Mouse (Mus musculus) heart, embryonic 12.5 days (tissue): Measurements from ENCODE around the gene Pglyrp1. TPM values are rescaled to one million over a fixed set of nuclear protein-coding genes. Genes with fewer than 3 reads are reported as not detected.
A peak's percentile ranks its signal among the peaks of the same experiment; 100 is the strongest.
"Not testable (repeated sequence)": the region's sequence is repeated elsewhere in the genome, so short reads cannot be mapped to it uniquely, and the experiment has no call there.

Source experiments
- ATAC-seq: fragments of 200-750 bp; cut with Nextera tagmentation; 2 replicates; pipeline ENCODE4 v1.8.0; 2017; ENCODE audit warnings: moderate TSS enrichment, moderate library complexity; ENCODE audit not compliant: insufficient number of reproducible peaks, low FRiP score
- H3K27ac ChIP-seq: fragments of 300-500 bp; sonication (generic); 2 replicates; pipeline ENCODE4 v1.5.1; 2016; ENCODE audit warnings: mild to moderate bottlenecking, moderate library complexity; ENCODE audit not compliant: poor library complexity, severe bottlenecking
- H3K27me3 ChIP-seq: fragments of 300-500 bp; sonication (generic); replicated peaks from 2 replicates; pipeline ENCODE4 v1.6.1; 2016; ENCODE audit warnings: mild to moderate bottlenecking, moderate library complexity
- H3K36me3 ChIP-seq: fragments of 300-500 bp; sonication (generic); 2 replicates; pipeline ENCODE4 v1.6.1; 2016; ENCODE audit warnings: mild to moderate bottlenecking, moderate library complexity
- H3K4me1 ChIP-seq: fragments of 300-500 bp; sonication (generic); replicated peaks from 2 replicates; pipeline ENCODE4 v1.6.1; 2016; ENCODE audit warnings: mild to moderate bottlenecking
- H3K4me2 ChIP-seq: fragments of 300-500 bp; sonication (generic); 2 replicates; pipeline ENCODE4 v1.6.1; 2016; ENCODE audit warnings: mild to moderate bottlenecking, moderate library complexity
- H3K4me3 ChIP-seq: fragments of 300-500 bp; sonication (generic); 2 replicates; pipeline ENCODE4 v1.5.1; 2016; ENCODE audit warnings: mild to moderate bottlenecking
- H3K9ac ChIP-seq: fragments of 300-500 bp; sonication (generic); 2 replicates; pipeline ENCODE4 v1.6.1; 2016; ENCODE audit warnings: mild to moderate bottlenecking, moderate library complexity
- H3K9me3 ChIP-seq: fragments of 300-500 bp; sonication (generic); replicated peaks from 2 replicates; pipeline ENCODE4 v1.6.1; 2016; ENCODE audit warnings: mild to moderate bottlenecking, moderate library complexity
- WGBS: fragments of 180-500 bp; shearing (Covaris S2); methylation state at CpG from one replicate; pipeline ENCODE4 v1.1.7; 2016; 5-methylcytosine and 5-hydroxymethylcytosine counted together
- polyA plus RNA-seq: library from polyadenylated mRNA; unstranded; fragments of >200 nt; fragmentation: Nextera tagmentation; extraction: Ambion mirVana; gene quantifications from 2 replicates; pipeline ENCODE4 v1.2.1, GENCODE M21; 2016

The Pglyrp1 gene
- polyA plus RNA-seq, result 0.83 and 0.96 TPM in 2 replicates

- not testable (repeated sequence) for H3K4me1 ChIP-seq, H3K36me3 ChIP-seq, H3K4me3 ChIP-seq, H3K9ac ChIP-seq, ATAC-seq, H3K27me3 ChIP-seq, H3K27ac ChIP-seq, H3K4me2 ChIP-seq
- 83% methylated on average over 2 of the region's 8 CpGs for WGBS
- peaks cover 12% of the 10 kb centered on the region for H3K9me3 ChIP-seq
Measured at GRCm38 (mm10) chr7:18871031-18871430, at the start of gene Pglyrp1. Pglyrp1 (plus strand) TSS chr7:18871331.

GRCm38 (mm10) chr7:18821507-18821906 is 49.6 kb upstream of the Pglyrp1 start, which contains the start of gene Psg17:
Psg17 (minus strand) TSS chr7:18821607.
- Histone ChIP-seq H3K4me2 (no peak within 1 kb of the TSS), H3K9ac (no peak within 1 kb of the TSS), H3K9me3 (no peaks in the 10 kb centered on the region), H3K27me3 (no peaks in the 10 kb centered on the region), H3K36me3 (no peaks in the 10 kb centered on the region), H3K4me1 (no peaks in the 10 kb centered on the region), H3K27ac (no peak within 1 kb of the TSS), H3K4me3 (no peak within 1 kb of the TSS)
- 59% methylated on average over 3 of the region's 3 CpGs for WGBS
- ATAC-seq, result no peak

- Histone ChIP-seq H3K4me3 (no peak overlapping the region), H3K4me1 (no peaks in the 10 kb centered on the region), H3K27ac (no peak overlapping the region), H3K36me3 (no peaks in the 10 kb centered on the region), H3K27me3 (0 out of 2 replicates have a peak, but pooled peaks cover 8% of the 10 kb centered on the region), H3K9ac (no peak overlapping the region), H3K4me2 (peak overlapping the region; percentile 14; the same call in 1 of the 2 replicates), H3K9me3 (no peaks in the 10 kb centered on the region)
- no peak; the same call in 1 of the 2 replicates for ATAC-seq
- 59% methylated on average over 26 of the region's 26 CpGs for WGBS
Measured at GRCm38 (mm10) chr7:18827792-18828546, 43.2 kb upstream of the Pglyrp1 start.

- Histone ChIP-seq H3K27ac (no peak overlapping the region), H3K4me1 (no peaks in the 10 kb centered on the region), H3K4me2 (no peak overlapping the region), H3K9ac (no peak overlapping the region), H3K36me3 (no peaks in the 10 kb centered on the region), H3K9me3 (no peaks in the 10 kb centered on the region; the same call in 1 of the 2 replicates), H3K4me3 (no peak overlapping the region), H3K27me3 (0 out of 2 replicates have a peak, but pooled peaks cover 8% of the 10 kb centered on the region)
- WGBS, result 49% methylated on average over 9 of the region's 9 CpGs
- no peak for ATAC-seq
Measured at GRCm38 (mm10) chr7:18828592-18828991, 42.5 kb upstream of the Pglyrp1 start.

- 88% methylated on average over 7 of the region's 7 CpGs for WGBS
- 0 out of 2 replicates have a peak, but pooled peaks cover 8% of the 10 kb centered on the region for H3K27me3 ChIP-seq
- H3K9me3 ChIP-seq, result no peaks in the 10 kb centered on the region; the same call in 1 of the 2 replicates
- no peak for ATAC-seq
- H3K4me2 ChIP-seq, result no peak overlapping the region
- H3K4me1 ChIP-seq, result no peaks in the 10 kb centered on the region
- H3K4me3 ChIP-seq, result no peak overlapping the region
- no peak overlapping the region for H3K9ac ChIP-seq
- H3K27ac ChIP-seq, result no peak overlapping the region
- H3K36me3 ChIP-seq, result no peaks in the 10 kb centered on the region
Measured at GRCm38 (mm10) chr7:18829545-18829944, 41.6 kb upstream of the Pglyrp1 start.

- Histone ChIP-seq H3K9ac (no peak overlapping the region), H3K36me3 (no peaks in the 10 kb centered on the region), H3K4me1 (no peaks in the 10 kb centered on the region), H3K4me3 (no peak overlapping the region), H3K27ac (no peak overlapping the region), H3K9me3 (no peaks in the 10 kb centered on the region; the same call in 1 of the 2 replicates), H3K4me2 (no peak overlapping the region), H3K27me3 (0 out of 2 replicates have a peak, but pooled peaks cover 8% of the 10 kb centered on the region)
- ATAC-seq, result no peak
- WGBS, result 31% methylated on average over 13 of the region's 13 CpGs
Measured at GRCm38 (mm10) chr7:18832298-18832697, 38.8 kb upstream of the Pglyrp1 start.

- no peak; the same call in 1 of the 2 replicates for ATAC-seq
- 13% methylated on average over 3 of the region's 3 CpGs for WGBS
- H3K9me3 ChIP-seq, result no peaks in the 10 kb centered on the region
- peak within 1 kb of the TSS; percentile 82 for H3K4me2 ChIP-seq
- peak within 1 kb of the TSS; percentile 49 for H3K4me3 ChIP-seq
- H3K9ac ChIP-seq, result peak within 1 kb of the TSS; percentile 56
- H3K27ac ChIP-seq, result peak within 1 kb of the TSS; percentile 41
- no peaks in the 10 kb centered on the region for H3K36me3 ChIP-seq
- peaks cover 8% of the 10 kb centered on the region for H3K4me1 ChIP-seq
- H3K27me3 ChIP-seq, result no peaks in the 10 kb centered on the region
Measured at GRCm38 (mm10) chr7:18839865-18840264, 31.3 kb upstream of the Pglyrp1 start, which contains the start of gene Mill2. Mill2 (plus strand) TSS chr7:18839966.

- WGBS, result 6% methylated on average over 14 of the region's 17 CpGs
- H3K4me2 ChIP-seq, result peak overlapping the region; percentile 82
- peak overlapping the region; percentile 41 for H3K27ac ChIP-seq
- no peaks in the 10 kb centered on the region for H3K36me3 ChIP-seq
- no peaks in the 10 kb centered on the region for H3K27me3 ChIP-seq
- ATAC-seq, result peak; percentile 80
- H3K9me3 ChIP-seq, result no peaks in the 10 kb centered on the region
- H3K4me1 ChIP-seq, result peaks cover 8% of the 10 kb centered on the region
- H3K4me3 ChIP-seq, result peak overlapping the region; percentile 49
- peak overlapping the region; percentile 56 for H3K9ac ChIP-seq
Measured at GRCm38 (mm10) chr7:18840386-18841173, 30.6 kb upstream of the Pglyrp1 start.

GRCm38 (mm10) chr7:18841174-18841567 is 30.0 kb upstream of the Pglyrp1 start:
- Histone ChIP-seq H3K36me3 (no peaks in the 10 kb centered on the region), H3K4me1 (peaks cover 8% of the 10 kb centered on the region), H3K9ac (no peak overlapping the region), H3K9me3 (no peaks in the 10 kb centered on the region), H3K27me3 (no peaks in the 10 kb centered on the region), H3K4me3 (peak overlapping the region; percentile 49), H3K27ac (no peak overlapping the region), H3K4me2 (peak overlapping the region; percentile 82)
- WGBS, result 57% methylated on average over 1 of the region's 1 CpGs
- no peak for ATAC-seq

GRCm38 (mm10) chr7:18844811-18845210 is 26.3 kb upstream of the Pglyrp1 start:
- H3K9me3 ChIP-seq, result no peaks in the 10 kb centered on the region
- H3K4me2 ChIP-seq, result no peak overlapping the region
- H3K27me3 ChIP-seq, result no peaks in the 10 kb centered on the region
- ATAC-seq, result no peak
- H3K4me1 ChIP-seq, result peaks cover 7% of the 10 kb centered on the region
- H3K4me3 ChIP-seq, result no peak overlapping the region
- H3K27ac ChIP-seq, result no peak overlapping the region
- no peak overlapping the region for H3K9ac ChIP-seq
- no peaks in the 10 kb centered on the region for H3K36me3 ChIP-seq
- WGBS, result 34% methylated on average over 5 of the region's 5 CpGs

- Histone ChIP-seq H3K4me3 (no peak overlapping the region), H3K4me2 (no peak overlapping the region), H3K36me3 (no peaks in the 10 kb centered on the region), H3K4me1 (0 out of 2 replicates have a peak, but pooled peaks cover 3% of the 10 kb centered on the region), H3K27me3 (no peaks in the 10 kb centered on the region), H3K27ac (no peak overlapping the region), H3K9ac (no peak overlapping the region), H3K9me3 (no peaks in the 10 kb centered on the region)
- 77% methylated on average over 1 of the region's 1 CpGs for WGBS
- no peak for ATAC-seq
Measured at GRCm38 (mm10) chr7:18848395-18848794, 22.7 kb upstream of the Pglyrp1 start.
